Mouse (Mus musculus) gastrocnemius, postnatal 14 days (tissue): ENCODE measurements around the gene Gm8693. TPM values are rescaled to one million over a fixed set of nuclear protein-coding genes. Genes with fewer than 3 reads are reported as not detected.
"Not testable (repeated sequence)": the region's sequence is repeated elsewhere in the genome, so short reads cannot be mapped to it uniquely, and the experiment has no call there.

Source experiments
- DNase-seq: peaks from one replicate; pipeline ENCODE4 v3.0.0; 2021; ENCODE audit warnings: mixed read lengths
- intact Hi-C: fragments of 180-260 bp; cut with DNase I; formaldehyde crosslinking; loops from one replicate; pipeline ENCODE4 v1.15.1; 2025; ENCODE audit warnings: low total_unique reads
- long read RNA-seq, 2 experiments: library from polyadenylated mRNA; stranded (forward); transcript quantifications; one replicate each; pipeline ENCODE4 v2.0.0; 2021
- total RNA-seq, 2 experiments: library from RNA; stranded (reverse); gene quantifications; 2 replicates each; pipeline ENCODE4 v1.2.3; 2021

Gene Gm8693
- not detected for total RNA-seq
- long read RNA-seq, experiment 1, result 0 reads
- long read RNA-seq, experiment 2, result 0 reads

- DNase-seq, intact Hi-C loops: not testable (repeated sequence)
These were observed at the start of gene Gm8693 for GRCm38 (mm10) chr7:22692217-22692616. Gene Gm8693 (minus strand): TSS chr7:22692317.

- DNase-seq, intact Hi-C loops: not testable (repeated sequence)
These were observed 27.5 kb upstream of the Gm8693 start, which contains the start of gene Gm4567 for GRCm38 (mm10) chr7:22719610-22720009. Gene Gm4567 (minus strand): TSS chr7:22719710.

DNA sequence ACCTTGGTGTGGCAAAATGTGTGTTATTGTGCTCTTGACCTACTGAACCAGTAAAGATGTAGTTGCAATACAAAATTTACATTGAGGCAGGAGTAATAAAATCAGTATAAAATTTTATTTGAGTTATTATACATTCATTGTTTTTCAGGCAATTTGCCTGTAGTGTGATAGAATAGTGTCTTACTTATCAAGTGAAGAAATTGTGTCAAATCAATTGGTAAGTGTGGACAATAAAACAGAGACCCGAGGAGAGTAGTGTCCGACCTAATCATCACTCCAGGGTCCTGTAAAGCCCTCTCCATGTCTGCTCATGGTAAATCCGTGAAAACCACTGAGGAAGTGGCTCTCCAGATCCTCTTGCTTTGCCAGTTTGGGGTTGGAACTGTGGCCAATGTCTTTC, 34.4 kb downstream of the Gm8693 start, which contains the start of gene Vmn1r155:
Gene Vmn1r155 (plus strand): TSS at position 301 of the 400 bp plus-strand sequence.
- DNase-seq, intact Hi-C loops: not testable (repeated sequence)

Other genes with a start within 250 kb of the Gm8693 start
- not detected for gene Gm10665, start 228.2 kb downstream of the Gm8693 start, total RNA-seq
- gene Vmn1r151, start 192.6 kb downstream of the Gm8693 start, total RNA-seq, result not detected
- not detected for gene Vmn1r152, start 169.3 kb downstream of the Gm8693 start, total RNA-seq
- not detected for gene Gm8677, start 157.4 kb downstream of the Gm8693 start, total RNA-seq
- gene Gm4201, start 127.0 kb downstream of the Gm8693 start, total RNA-seq, result not detected
- not detected for gene Gm4565, start 104.2 kb downstream of the Gm8693 start, total RNA-seq
- gene Vmn1r155, start 34.3 kb downstream of the Gm8693 start, total RNA-seq, result not detected
- not detected for gene Gm4567, start 27.4 kb upstream of the Gm8693 start, total RNA-seq
- gene Vmn1r157, start 69.4 kb upstream of the Gm8693 start, total RNA-seq, result not detected
- gene Vmn1r158, start 98.5 kb upstream of the Gm8693 start, total RNA-seq, result not detected
- gene Vmn1r159, start 151.3 kb upstream of the Gm8693 start, total RNA-seq, result not detected
- not detected for gene Vmn1r160, start 178.9 kb upstream of the Gm8693 start, total RNA-seq